Mouse (Mus musculus) right cerebral cortex, adult 18-20 months (tissue): ENCODE results near the gene Macrod2.

Experiments
- DNase-seq: peaks from one replicate; pipeline ENCODE4 v3.0.0; 2022; ENCODE audit warnings: mixed read lengths

Macrod2 gene

GRCm38 (mm10) chr2:141323956-141324460 is 928.9 kb downstream of the Macrod2 start:
- DNase-seq = no peak

GRCm38 (mm10) chr2:141327296-141327695 is 932.2 kb downstream of the Macrod2 start:
- DNase-seq = peak; percentile 49

- DNase-seq = peak; percentile 37
Measured at GRCm38 (mm10) chr2:141337708-141338107, 942.6 kb downstream of the Macrod2 start.

GRCm38 (mm10) chr2:141343988-141344535 is 949.0 kb downstream of the Macrod2 start:
- DNase-seq = no peak

- DNase-seq = no peak
Measured at GRCm38 (mm10) chr2:141352623-141353022, 957.5 kb downstream of the Macrod2 start.

- DNase-seq = no peak
Measured at GRCm38 (mm10) chr2:141388632-141389031, 993.5 kb downstream of the Macrod2 start.

GRCm38 (mm10) chr2:141391229-141391628 is 996.1 kb downstream of the Macrod2 start:
- DNase-seq = no peak

GRCm38 (mm10) chr2:141394806-141395205 is 999.7 kb downstream of the Macrod2 start:
- no peak for DNase-seq

GRCm38 (mm10) chr2:141408766-141409165 is 1013.7 kb downstream of the Macrod2 start:
- DNase-seq = no peak

- DNase-seq = no peak
Measured at GRCm38 (mm10) chr2:141416436-141416835, 1021.3 kb downstream of the Macrod2 start.

- no peak for DNase-seq
Measured at GRCm38 (mm10) chr2:141416855-141417544, 1021.9 kb downstream of the Macrod2 start.

- no peak for DNase-seq
Measured at GRCm38 (mm10) chr2:141419806-141420205, 1024.7 kb downstream of the Macrod2 start.

- no peak for DNase-seq
Measured at GRCm38 (mm10) chr2:141434084-141434483, 1039.0 kb downstream of the Macrod2 start.

GRCm38 (mm10) chr2:141434731-141435570 is 1039.8 kb downstream of the Macrod2 start:
- peak; percentile 53 for DNase-seq

GRCm38 (mm10) chr2:141441896-141442295 is 1046.8 kb downstream of the Macrod2 start:
- DNase-seq = no peak

GRCm38 (mm10) chr2:141449078-141449680 is 1054.1 kb downstream of the Macrod2 start:
- no peak for DNase-seq

GRCm38 (mm10) chr2:141463946-141464345 is 1068.8 kb downstream of the Macrod2 start:
- DNase-seq = no peak

GRCm38 (mm10) chr2:141472791-141473190 is 1077.7 kb downstream of the Macrod2 start:
- DNase-seq = no peak

- no peak for DNase-seq
Measured at GRCm38 (mm10) chr2:141477585-141477984, 1082.5 kb downstream of the Macrod2 start.

- DNase-seq = no peak
Measured at GRCm38 (mm10) chr2:141490518-141490917, 1095.4 kb downstream of the Macrod2 start.

- no peak for DNase-seq
Measured at GRCm38 (mm10) chr2:141505451-141505850, 1110.3 kb downstream of the Macrod2 start.

- no peak for DNase-seq
Measured at GRCm38 (mm10) chr2:141507929-141508897, 1113.1 kb downstream of the Macrod2 start.
